Mouse (Mus musculus) WW6 (cell line): ENCODE data around the gene Tlk2.
"Not testable (repeated sequence)": the region's sequence is repeated elsewhere in the genome, so short reads cannot be mapped to it uniquely, and the experiment has no call there.

Source experiments
- DNase-seq: peaks from one replicate; pipeline ENCODE4 v3.0.0-alpha.2; 2013; ENCODE audit warnings: low read depth, low spot score

Tlk2 gene

GRCm38 (mm10) chr11:105178516-105178915, at the start of gene Tlk2:
Gene Tlk2, plus strand, starts transcription at chr11:105178807.
- DNase-seq, result no peak

GRCm38 (mm10) chr11:105135692-105136091, 42.9 kb upstream of the Tlk2 start:
- DNase-seq, result no peak

GRCm38 (mm10) chr11:105137255-105137654, 41.4 kb upstream of the Tlk2 start:
- not testable (repeated sequence) for DNase-seq

GRCm38 (mm10) chr11:105140512-105140911, 38.1 kb upstream of the Tlk2 start:
- DNase-seq, result not testable (repeated sequence)

GRCm38 (mm10) chr11:105141115-105141514, 37.5 kb upstream of the Tlk2 start:
- DNase-seq, result no peak

GRCm38 (mm10) chr11:105143564-105143963, 35.0 kb upstream of the Tlk2 start:
- no peak for DNase-seq

- DNase-seq, result no peak
Observed at GRCm38 (mm10) chr11:105144084-105144483, 34.5 kb upstream of the Tlk2 start.

- DNase-seq, result no peak
Observed at GRCm38 (mm10) chr11:105144508-105145210, 33.9 kb upstream of the Tlk2 start.

- DNase-seq, result no peak
Observed at GRCm38 (mm10) chr11:105145211-105145610, 33.4 kb upstream of the Tlk2 start.

GRCm38 (mm10) chr11:105146593-105146992, 32.0 kb upstream of the Tlk2 start, which contains the start of gene Gm10842:
Gene Gm10842, plus strand, starts transcription at chr11:105146893.
- no peak for DNase-seq

GRCm38 (mm10) chr11:105149353-105149752, 29.3 kb upstream of the Tlk2 start:
- no peak for DNase-seq

GRCm38 (mm10) chr11:105149766-105150165, 28.8 kb upstream of the Tlk2 start:
- DNase-seq, result no peak

- DNase-seq, result no peak
Observed at GRCm38 (mm10) chr11:105150691-105151090, 27.9 kb upstream of the Tlk2 start.

GRCm38 (mm10) chr11:105151226-105152016, 27.2 kb upstream of the Tlk2 start:
- no peak for DNase-seq

- no peak for DNase-seq
Observed at GRCm38 (mm10) chr11:105152017-105152300, 26.6 kb upstream of the Tlk2 start.

GRCm38 (mm10) chr11:105152357-105152899, 26.2 kb upstream of the Tlk2 start:
- no peak for DNase-seq

- DNase-seq, result no peak
Observed at GRCm38 (mm10) chr11:105153068-105153833, 25.4 kb upstream of the Tlk2 start.

- no peak for DNase-seq
Observed at GRCm38 (mm10) chr11:105155915-105156314, 22.7 kb upstream of the Tlk2 start.

- no peak for DNase-seq
Observed at GRCm38 (mm10) chr11:105156748-105157267, 21.8 kb upstream of the Tlk2 start.

GRCm38 (mm10) chr11:105158047-105158446, 20.6 kb upstream of the Tlk2 start:
- no peak for DNase-seq

GRCm38 (mm10) chr11:105159673-105160360, 18.8 kb upstream of the Tlk2 start:
- DNase-seq, result no peak
